Mouse (Mus musculus): Measurements from ENCODE around the gene Gtf2i. TPM values are rescaled to one million over a fixed set of nuclear protein-coding genes. Genes with fewer than 3 reads are reported as not detected.

Gene Gtf2i
- total and polyA plus RNA-seq, 3 experiments = 28.4 to 60.9 (median 42.2) TPM

- Histone ChIP-seq H3K4me3 (replicated peaks in 1 of 3; ENCODE audit: low read depth in 2 of 3, low read length in 2 of 3, poor library complexity in 1 of 3) (no peak overlapping the region), H3K27ac (ENCODE audit: insufficient read depth, low read depth) (no peak overlapping the region), H3K36me3 (replicated peaks in 1 of 2; ENCODE audit: control insufficient read depth in 1 of 2, insufficient read depth in 1 of 2, low read length in 1 of 2) (peaks cover 9 to 41% of the 10 kb centered on the region in 2 experiments), H3K79me2 (replicated peaks; ENCODE audit: control insufficient read depth, extremely low read depth, insufficient read depth, poor library complexity, severe bottlenecking) (no peaks in the 10 kb centered on the region), H3K9ac (ENCODE audit: insufficient read depth, low read depth) (no peak overlapping the region), H3K4me2 (ENCODE audit: insufficient read depth, low read depth, poor library complexity, severe bottlenecking) (no peak overlapping the region), H3K4me1 (ENCODE audit: control insufficient read depth in 1 of 2, insufficient read depth in 2 of 2) (no peaks in the 10 kb centered on the region), H3K9me3 (replicated peaks; ENCODE audit: low read length) (peaks cover 6% of the 10 kb centered on the region), H3K27me3 (replicated peaks) (no peaks in the 10 kb centered on the region)
- dilution Hi-C loops (cut with MboI; ENCODE audit: extremely low pct_ligation_motif_present, extremely low pct_unique_long_range_greater_than_20kb, low sequenced_read_pairs) = no loop called here
- TF ChIP-seq E2F4 (IDR thresholded peaks at IDR 0.05; ENCODE audit: insufficient replicate concordance, low read depth, low read length) (no peak), SIN3A (IDR thresholded peaks at IDR 0.05; ENCODE audit: low read length) (no peak), SMC3 (IDR thresholded peaks at IDR 0.05; ENCODE audit: low read depth, low read length) (no peak), RAD21 (IDR thresholded peaks at IDR 0.05; ENCODE audit: low read depth, low read length) (no peak), BHLHE40 (IDR thresholded peaks at IDR 0.05; ENCODE audit: low read depth, low read length) (no peak), ZKSCAN1 (IDR thresholded peaks at IDR 0.05; ENCODE audit: borderline replicate concordance, low read depth, low read length) (no peak), ZMIZ1 (IDR thresholded peaks at IDR 0.05; ENCODE audit: low read depth, low read length) (no peak), MAZ (IDR thresholded peaks at IDR 0.05; ENCODE audit: low read depth, low read length) (no peak), ELF1 (IDR thresholded peaks at IDR 0.05; ENCODE audit: low read depth, low read length) (no peak), RCOR1 (conservative IDR thresholded peaks at IDR 0.05; ENCODE audit: low read depth, low read length) (no peak), MEF2A (IDR thresholded peaks at IDR 0.05; ENCODE audit: borderline replicate concordance, low read depth, low read length) (no peak), MAFK (IDR thresholded peaks at IDR 0.05; ENCODE audit: insufficient replicate concordance, low read length) (no peak)
- in situ Hi-C loops (cut with MboI; ENCODE audit: low pct_ligation_motif_present, low pct_unique_long_range_greater_than_20kb, low sequenced_read_pairs) = no loop called here
- no peak for DNase-seq (ENCODE audit: extremely low read depth)
Measured at GRCm38 (mm10) chr5:134206721-134207120, 107.8 kb downstream of the Gtf2i start.

GRCm38 (mm10) chr5:134193664-134194063 is 120.9 kb downstream of the Gtf2i start:
- Histone ChIP-seq H3K79me2 (replicated peaks; ENCODE audit: control insufficient read depth, extremely low read depth, insufficient read depth, poor library complexity, severe bottlenecking) (no peaks in the 10 kb centered on the region), H3K4me1 (ENCODE audit: control insufficient read depth in 1 of 2, insufficient read depth in 2 of 2) (peaks cover 5 to 11% of the 10 kb centered on the region in 2 experiments), H3K4me2 (ENCODE audit: insufficient read depth, low read depth, poor library complexity, severe bottlenecking) (no peak overlapping the region), H3K36me3 (replicated peaks in 1 of 2; ENCODE audit: control insufficient read depth in 1 of 2, insufficient read depth in 1 of 2, low read length in 1 of 2) (peaks cover 21 to 49% of the 10 kb centered on the region in 2 experiments), H3K4me3 (replicated peaks in 1 of 3; ENCODE audit: low read depth in 2 of 3, low read length in 2 of 3, poor library complexity in 1 of 3) (no peak overlapping the region), H3K9ac (ENCODE audit: insufficient read depth, low read depth) (no peak overlapping the region), H3K27ac (ENCODE audit: insufficient read depth, low read depth) (no peak overlapping the region), H3K9me3 (replicated peaks; ENCODE audit: low read length) (no peaks in the 10 kb centered on the region), H3K27me3 (replicated peaks) (no peaks in the 10 kb centered on the region)
- TF ChIP-seq TBP (conservative IDR thresholded peaks at IDR 0.05; ENCODE audit: low read depth, low read length) (no peak), ZMIZ1 (IDR thresholded peaks at IDR 0.05; ENCODE audit: low read depth, low read length) (no peak), ELF1 (IDR thresholded peaks at IDR 0.05; ENCODE audit: low read depth, low read length) (0 out of 2 replicates have a peak, but pooled peaks have one; percentile 36), PAX5 (IDR thresholded peaks at IDR 0.05; ENCODE audit: low read length) (no peak), GABPA (IDR thresholded peaks at IDR 0.05; ENCODE audit: insufficient replicate concordance, low read depth, low read length) (no peak), MYC (IDR thresholded peaks at IDR 0.05; ENCODE audit: low read depth, low read length) (peak; percentile 79), JUN (IDR thresholded peaks at IDR 0.05; ENCODE audit: insufficient read depth, low read depth, low read length) (no peak), ZKSCAN1 (IDR thresholded peaks at IDR 0.05; ENCODE audit: borderline replicate concordance, low read depth, low read length) (no peak), ZC3H11A (IDR thresholded peaks at IDR 0.05; ENCODE audit: low read depth, low read length) (no peak), MAX (IDR thresholded peaks at IDR 0.05; ENCODE audit: low read length) (peak; percentile 77; the same call in 1 of the 2 replicates), KAT2A (IDR thresholded peaks at IDR 0.05; ENCODE audit: insufficient replicate concordance, low read length) (no peak), POLR2A (IDR thresholded peaks at IDR 0.05; ENCODE audit: low read depth, low read length) (no peak)
- no peak for DNase-seq (ENCODE audit: extremely low read depth)
- dilution Hi-C loops (cut with MboI; ENCODE audit: extremely low pct_ligation_motif_present, extremely low pct_unique_long_range_greater_than_20kb, low sequenced_read_pairs) = no loop called here
- in situ Hi-C loops (cut with MboI; ENCODE audit: low pct_ligation_motif_present, low pct_unique_long_range_greater_than_20kb, low sequenced_read_pairs) = no loop called here

Measured in CH12.LX (cell line).